Mouse (Mus musculus): ENCODE data around the gene Ndrg3. TPM values are rescaled to one million over a fixed set of nuclear protein-coding genes. Genes with fewer than 3 reads are reported as not detected.
"Not testable (repeated sequence)": the region's sequence is repeated elsewhere in the genome, so short reads cannot be mapped to it uniquely, and the experiment has no call there.

Gene Ndrg3
- polyA plus RNA-seq, 1 experiment from 2014 or later, result 88.0 TPM

- H3K27me3 ChIP-seq, result no peaks in the 10 kb centered on the region
- H3K9ac ChIP-seq, result no peak overlapping the region
- no peaks in the 10 kb centered on the region for H3K4me1 ChIP-seq (replicated peaks)
- no peak overlapping the region for H3K4me3 ChIP-seq
- no peaks in the 10 kb centered on the region for H3K9me3 ChIP-seq
- H3K27ac ChIP-seq (replicated peaks), result no peak overlapping the region
- no peak overlapping the region for H3K4me2 ChIP-seq
- no peak for ATAC-seq (ENCODE audit: low read depth)
- WGBS, result 90% methylated on average over 9 of the region's 9 CpGs
- peaks cover 12% of the 10 kb centered on the region for H3K36me3 ChIP-seq
These were observed 33.2 kb downstream of the Ndrg3 start for GRCm38 (mm10) chr2:156958496-156959252.

GRCm38 (mm10) chr2:156957035-156957434 is 34.8 kb downstream of the Ndrg3 start:
- Histone ChIP-seq H3K27ac (replicated peaks) (no peak overlapping the region), H3K4me2 (no peak overlapping the region), H3K4me1 (replicated peaks) (no peaks in the 10 kb centered on the region), H3K9me3 (no peaks in the 10 kb centered on the region), H3K9ac (no peak overlapping the region), H3K4me3 (no peak overlapping the region), H3K27me3 (no peaks in the 10 kb centered on the region), H3K36me3 (peaks cover 12% of the 10 kb centered on the region)
- 89% methylated on average over 2 of the region's 2 CpGs for WGBS
- ATAC-seq (ENCODE audit: low read depth), result no peak

GRCm38 (mm10) chr2:156956306-156956705 is 35.5 kb downstream of the Ndrg3 start:
- H3K9me3 ChIP-seq, result no peaks in the 10 kb centered on the region
- H3K4me2 ChIP-seq, result no peak overlapping the region
- 85% methylated on average over 7 of the region's 7 CpGs for WGBS
- no peak overlapping the region for H3K9ac ChIP-seq
- H3K36me3 ChIP-seq, result peaks cover 12% of the 10 kb centered on the region
- H3K4me3 ChIP-seq, result no peak overlapping the region
- no peaks in the 10 kb centered on the region for H3K27me3 ChIP-seq
- H3K27ac ChIP-seq (replicated peaks), result no peak overlapping the region
- no peaks in the 10 kb centered on the region for H3K4me1 ChIP-seq (replicated peaks)
- no peak for ATAC-seq (ENCODE audit: low read depth)

- Histone ChIP-seq H3K27me3 (no peaks in the 10 kb centered on the region), H3K4me3 (no peak overlapping the region), H3K9me3 (no peaks in the 10 kb centered on the region), H3K36me3 (peaks cover 15% of the 10 kb centered on the region), H3K27ac (replicated peaks) (no peak overlapping the region), H3K4me2 (no peak overlapping the region), H3K4me1 (replicated peaks) (no peaks in the 10 kb centered on the region), H3K9ac (no peak overlapping the region)
- no peak for ATAC-seq (ENCODE audit: low read depth)
- 93% methylated on average over 5 of the region's 5 CpGs for WGBS
These were observed 37.4 kb downstream of the Ndrg3 start for GRCm38 (mm10) chr2:156954463-156954862.

- H3K27me3 ChIP-seq, result no peaks in the 10 kb centered on the region
- no peak overlapping the region for H3K4me3 ChIP-seq
- WGBS, result 90% methylated on average over 10 of the region's 10 CpGs
- H3K9ac ChIP-seq, result no peak overlapping the region
- no peaks in the 10 kb centered on the region for H3K9me3 ChIP-seq
- H3K4me1 ChIP-seq (replicated peaks), result no peaks in the 10 kb centered on the region
- H3K27ac ChIP-seq (replicated peaks), result no peak overlapping the region
- H3K36me3 ChIP-seq, result peaks cover 26% of the 10 kb centered on the region
- ATAC-seq (ENCODE audit: low read depth), result no peak
- no peak overlapping the region for H3K4me2 ChIP-seq
These were observed 40.4 kb downstream of the Ndrg3 start for GRCm38 (mm10) chr2:156951301-156952094.

- no peaks in the 10 kb centered on the region for H3K9me3 ChIP-seq
- ATAC-seq (ENCODE audit: low read depth), result no peak
- H3K27me3 ChIP-seq, result no peaks in the 10 kb centered on the region
- H3K9ac ChIP-seq, result no peak overlapping the region
- no peaks in the 10 kb centered on the region for H3K4me1 ChIP-seq (replicated peaks)
- 96% methylated on average over 3 of the region's 3 CpGs for WGBS
- H3K4me3 ChIP-seq, result no peak overlapping the region
- peaks cover 31% of the 10 kb centered on the region for H3K36me3 ChIP-seq
- H3K27ac ChIP-seq (replicated peaks), result no peak overlapping the region
- H3K4me2 ChIP-seq, result no peak overlapping the region
These were observed 41.0 kb downstream of the Ndrg3 start for GRCm38 (mm10) chr2:156950816-156951215.

GRCm38 (mm10) chr2:156941523-156941922 is 50.3 kb downstream of the Ndrg3 start:
- not testable (repeated sequence) for H3K9ac ChIP-seq; H3K27ac ChIP-seq (replicated peaks); ATAC-seq (ENCODE audit: low read depth); H3K4me1 ChIP-seq (replicated peaks); H3K4me2 ChIP-seq; H3K9me3 ChIP-seq; H3K27me3 ChIP-seq; H3K4me3 ChIP-seq
- 68% methylated on average over 9 of the region's 9 CpGs for WGBS
- H3K36me3 ChIP-seq, result peaks cover 53% of the 10 kb centered on the region

- peaks cover 57% of the 10 kb centered on the region for H3K36me3 ChIP-seq
- ATAC-seq (ENCODE audit: low read depth); H3K27ac ChIP-seq (replicated peaks); H3K4me2 ChIP-seq; H3K27me3 ChIP-seq; H3K9me3 ChIP-seq; H3K4me3 ChIP-seq; H3K9ac ChIP-seq; H3K4me1 ChIP-seq (replicated peaks): not testable (repeated sequence)
- WGBS, result 69% methylated on average over 6 of the region's 6 CpGs
These were observed 51.9 kb downstream of the Ndrg3 start for GRCm38 (mm10) chr2:156939926-156940325.

- no peak for ATAC-seq (ENCODE audit: low read depth)
- Histone ChIP-seq H3K36me3 (peaks cover 54% of the 10 kb centered on the region), H3K4me2 (no peak overlapping the region), H3K4me3 (no peak overlapping the region), H3K9ac (no peak overlapping the region), H3K4me1 (replicated peaks) (no peaks in the 10 kb centered on the region), H3K27ac (replicated peaks) (no peak overlapping the region), H3K27me3 (no peaks in the 10 kb centered on the region), H3K9me3 (no peaks in the 10 kb centered on the region)
- WGBS, result 84% methylated on average over 2 of the region's 2 CpGs
These were observed 54.1 kb downstream of the Ndrg3 start for GRCm38 (mm10) chr2:156937795-156938194.

GRCm38 (mm10) chr2:156935005-156935404 is 56.9 kb downstream of the Ndrg3 start:
- WGBS, result 87% methylated on average over 6 of the region's 6 CpGs
- no peak for ATAC-seq (ENCODE audit: low read depth)
- peaks cover 63% of the 10 kb centered on the region for H3K36me3 ChIP-seq
- no peaks in the 10 kb centered on the region for H3K9me3 ChIP-seq
- no peak overlapping the region for H3K27ac ChIP-seq (replicated peaks)
- H3K4me3 ChIP-seq, result no peak overlapping the region
- H3K9ac ChIP-seq, result no peak overlapping the region
- H3K4me2 ChIP-seq, result no peak overlapping the region
- no peaks in the 10 kb centered on the region for H3K27me3 ChIP-seq
- no peaks in the 10 kb centered on the region for H3K4me1 ChIP-seq (replicated peaks)

GRCm38 (mm10) chr2:156933426-156933825 is 58.4 kb downstream of the Ndrg3 start:
- ATAC-seq (ENCODE audit: low read depth), result no peak
- H3K36me3 ChIP-seq, result peaks cover 64% of the 10 kb centered on the region
- no peaks in the 10 kb centered on the region for H3K4me1 ChIP-seq (replicated peaks)

GRCm38 (mm10) chr2:156931421-156931820 is 60.4 kb downstream of the Ndrg3 start:
- Histone ChIP-seq H3K36me3 (peaks cover 63% of the 10 kb centered on the region), H3K4me3 (no peak overlapping the region), H3K4me2 (no peak overlapping the region), H3K4me1 (replicated peaks) (peaks cover 2% of the 10 kb centered on the region; the same call in 1 of the 2 replicates), H3K9me3 (no peaks in the 10 kb centered on the region), H3K27me3 (no peaks in the 10 kb centered on the region), H3K9ac (no peak overlapping the region), H3K27ac (replicated peaks) (no peak overlapping the region)
- 97% methylated on average over 2 of the region's 2 CpGs for WGBS
- ATAC-seq (ENCODE audit: low read depth), result no peak

More at GRCm38 (mm10) chr2:156933426-156933825, 58.4 kb downstream of the Ndrg3 start:
- Histone ChIP-seq H3K9ac (no peak overlapping the region), H3K4me2 (no peak overlapping the region), H3K4me3 (no peak overlapping the region), H3K27ac (replicated peaks) (no peak overlapping the region), H3K27me3 (no peaks in the 10 kb centered on the region), H3K9me3 (no peaks in the 10 kb centered on the region)
- 90% methylated on average over 1 of the region's 1 CpGs for WGBS
